Mouse (Mus musculus): Measurements from ENCODE around the gene Gm45521.
"Not testable (repeated sequence)": the region's sequence is repeated elsewhere in the genome, so short reads cannot be mapped to it uniquely, and the experiment has no call there.

Gene Gm45521

GRCm38 (mm10) chr14:7999435-7999834 is 42.3 kb downstream of the Gm45521 start:
- DNase-seq (ENCODE audit: inconsistent ontology term), result no peak

DNA sequence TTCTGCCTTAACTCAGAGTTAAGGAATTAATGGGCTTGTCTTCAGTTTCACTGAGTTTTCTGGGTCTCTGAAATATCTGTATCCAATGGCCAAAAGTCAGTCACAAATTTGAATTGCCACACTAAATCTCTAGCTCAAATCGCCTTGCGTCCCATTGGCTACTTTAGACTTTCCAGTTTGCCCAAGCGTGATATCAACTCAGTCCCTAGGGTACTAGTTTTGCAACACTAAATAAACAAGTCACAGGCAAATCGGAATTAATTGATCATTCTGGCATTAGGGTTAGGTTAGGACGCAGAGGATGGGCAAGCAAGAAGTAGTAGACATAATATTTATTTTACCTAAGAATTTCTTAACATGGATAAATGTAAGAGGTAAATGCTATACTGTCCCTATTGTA is 43.2 kb downstream of the Gm45521 start:
- DNase-seq (ENCODE audit: inconsistent ontology term), result no peak

DNA sequence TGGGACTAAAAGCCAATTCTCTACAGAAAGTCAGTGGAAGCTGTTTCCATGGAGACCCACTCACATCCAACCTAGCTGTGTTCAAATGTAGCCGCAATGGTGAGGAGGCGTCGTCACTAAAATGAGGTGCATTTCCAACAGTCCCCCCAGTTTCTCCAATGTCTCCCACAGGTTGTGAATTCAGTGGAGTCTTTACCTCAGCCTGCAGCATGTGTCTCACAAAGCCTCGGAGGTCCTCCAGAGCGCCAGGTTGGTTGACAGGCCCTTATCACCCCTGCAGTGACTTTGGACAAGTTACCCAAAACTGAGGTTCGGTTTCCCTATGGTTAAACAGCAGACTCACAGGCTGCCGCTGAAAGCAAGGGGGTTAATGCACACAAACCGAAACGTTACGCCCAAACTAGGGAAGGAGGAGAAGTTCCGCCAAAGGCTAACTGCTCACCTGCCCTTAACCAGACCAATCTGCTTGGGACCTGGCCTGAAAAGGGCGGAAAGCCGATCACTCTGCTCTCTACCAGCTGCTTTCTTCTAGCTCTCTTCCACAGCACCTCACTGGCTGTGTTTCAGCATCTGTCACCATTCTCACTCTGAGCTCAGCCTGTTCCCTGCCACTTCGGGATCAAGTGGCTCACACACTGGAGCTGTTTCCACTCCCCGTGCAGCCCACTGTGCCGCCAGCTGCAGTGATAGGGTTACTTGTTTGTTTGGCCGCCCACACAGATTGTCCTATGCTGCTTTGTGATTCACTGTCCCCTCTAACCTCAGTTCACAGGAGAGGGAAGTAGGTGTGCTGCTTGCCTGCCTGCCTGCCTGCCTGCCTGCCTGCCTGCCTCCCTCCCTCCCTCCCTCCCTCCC is 44.0 kb downstream of the Gm45521 start:
- no peak for DNase-seq (ENCODE audit: inconsistent ontology term)

GRCm38 (mm10) chr14:8002432-8003092 is 45.5 kb downstream of the Gm45521 start, which contains the start of gene Abhd6:
TSS of gene Abhd6 (plus strand) at chr14:8002902.
- peak; percentile 86 for DNase-seq (ENCODE audit: inconsistent ontology term)

- DNase-seq (ENCODE audit: inconsistent ontology term), result no peak
Observed at GRCm38 (mm10) chr14:8003093-8003670, 46.1 kb downstream of the Gm45521 start.

DNA sequence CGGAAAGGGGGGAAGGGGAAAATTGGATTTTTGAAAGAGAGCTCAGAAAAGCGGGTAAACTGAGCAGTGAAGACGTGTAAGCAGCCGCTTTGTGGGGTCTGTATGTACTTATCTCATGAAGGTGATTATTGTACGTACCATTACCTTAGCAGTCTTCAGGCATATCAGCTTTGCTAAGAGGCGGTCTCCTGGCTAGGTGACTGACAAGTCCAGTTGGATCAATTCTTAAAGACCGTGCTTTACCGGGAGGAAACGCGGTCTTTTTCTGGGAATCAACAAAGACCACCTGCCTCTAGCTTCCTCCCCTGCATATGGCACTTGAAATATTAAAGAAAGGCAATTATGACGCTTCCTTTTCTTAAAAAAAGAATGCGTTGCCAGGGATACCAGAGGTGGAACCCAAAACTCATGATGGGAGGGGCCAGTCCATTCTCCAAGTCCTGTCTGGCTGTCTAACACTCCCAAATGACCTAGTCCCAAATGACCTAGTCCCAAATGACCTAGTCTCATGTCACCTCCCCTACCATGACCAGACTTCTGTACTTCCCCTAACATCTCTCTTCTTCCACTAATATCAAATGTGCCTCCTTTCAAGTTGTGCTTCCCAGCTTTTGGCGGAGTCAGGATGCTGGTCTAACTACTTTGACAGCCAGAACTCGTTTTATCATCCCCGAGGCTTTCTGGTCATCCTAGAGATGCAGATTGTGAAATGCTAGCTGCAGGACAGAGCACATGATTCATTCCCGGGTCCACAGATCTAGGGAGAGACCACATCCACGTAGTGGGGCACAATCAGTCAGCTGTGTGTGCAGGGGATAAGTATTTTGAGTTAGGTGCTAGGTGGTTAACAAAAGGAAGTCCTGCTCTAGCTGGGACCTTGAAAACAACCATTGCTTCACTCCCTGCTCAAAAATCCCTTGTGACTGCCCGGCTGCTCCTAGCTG is 46.9 kb downstream of the Gm45521 start:
- DNase-seq (ENCODE audit: inconsistent ontology term), result no peak

GRCm38 (mm10) chr14:8006061-8006460 is 49.0 kb downstream of the Gm45521 start:
- DNase-seq (ENCODE audit: inconsistent ontology term), result not testable (repeated sequence)

- DNase-seq (ENCODE audit: inconsistent ontology term), result no peak
Observed at GRCm38 (mm10) chr14:8007084-8007483, 50.0 kb downstream of the Gm45521 start.

- no peak for DNase-seq (ENCODE audit: inconsistent ontology term)
Observed at GRCm38 (mm10) chr14:8007486-8007885, 50.4 kb downstream of the Gm45521 start.

GRCm38 (mm10) chr14:8007923-8008322 is 50.8 kb downstream of the Gm45521 start:
- DNase-seq (ENCODE audit: inconsistent ontology term), result no peak

All from Muller cell, postnatal 12 days (primary cell).